Mouse (Mus musculus): Measurements from ENCODE around the gene Pfn3.
A peak's percentile ranks its signal among the peaks of the same experiment; 100 is the strongest.
"Not testable (repeated sequence)": the region's sequence is repeated elsewhere in the genome, so short reads cannot be mapped to it uniquely, and the experiment has no call there.

Pfn3 gene

DNA sequence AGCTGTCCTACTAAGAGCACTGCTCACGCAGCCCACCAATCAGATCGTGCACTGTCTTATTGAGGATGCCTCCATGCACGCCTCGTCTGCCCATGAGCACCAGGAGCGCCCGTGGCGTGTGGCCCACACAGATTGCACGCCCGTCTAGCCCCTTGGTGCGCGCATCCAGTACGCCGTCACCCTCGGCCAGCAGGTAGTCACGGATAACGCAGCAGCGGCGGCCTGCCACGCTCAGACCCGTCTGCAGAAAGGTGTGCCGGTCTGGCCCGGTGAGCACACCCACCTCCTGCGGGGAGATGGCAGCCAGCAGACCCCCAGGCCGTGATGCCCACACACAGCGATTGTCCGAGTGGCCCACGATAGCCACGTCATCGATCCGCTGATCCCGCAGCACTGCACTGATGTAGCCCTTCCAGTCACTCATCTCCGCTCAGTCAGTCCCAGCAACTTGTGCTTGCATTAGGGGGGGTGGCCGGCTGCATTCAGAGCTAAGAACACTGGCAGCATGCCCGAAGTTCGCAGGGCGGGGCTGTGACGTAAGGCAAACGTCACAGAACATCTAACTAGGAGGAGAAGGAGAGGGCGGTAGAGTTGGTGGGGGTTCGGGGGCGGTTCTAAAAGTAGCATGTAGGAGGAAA lies at the start of gene Pfn3:
Gene Pfn3, minus strand, starts transcription at position 490 of the 638 bp plus-strand sequence.
- no peak for DNase-seq (ENCODE audit: low read depth, low spot score)

DNA sequence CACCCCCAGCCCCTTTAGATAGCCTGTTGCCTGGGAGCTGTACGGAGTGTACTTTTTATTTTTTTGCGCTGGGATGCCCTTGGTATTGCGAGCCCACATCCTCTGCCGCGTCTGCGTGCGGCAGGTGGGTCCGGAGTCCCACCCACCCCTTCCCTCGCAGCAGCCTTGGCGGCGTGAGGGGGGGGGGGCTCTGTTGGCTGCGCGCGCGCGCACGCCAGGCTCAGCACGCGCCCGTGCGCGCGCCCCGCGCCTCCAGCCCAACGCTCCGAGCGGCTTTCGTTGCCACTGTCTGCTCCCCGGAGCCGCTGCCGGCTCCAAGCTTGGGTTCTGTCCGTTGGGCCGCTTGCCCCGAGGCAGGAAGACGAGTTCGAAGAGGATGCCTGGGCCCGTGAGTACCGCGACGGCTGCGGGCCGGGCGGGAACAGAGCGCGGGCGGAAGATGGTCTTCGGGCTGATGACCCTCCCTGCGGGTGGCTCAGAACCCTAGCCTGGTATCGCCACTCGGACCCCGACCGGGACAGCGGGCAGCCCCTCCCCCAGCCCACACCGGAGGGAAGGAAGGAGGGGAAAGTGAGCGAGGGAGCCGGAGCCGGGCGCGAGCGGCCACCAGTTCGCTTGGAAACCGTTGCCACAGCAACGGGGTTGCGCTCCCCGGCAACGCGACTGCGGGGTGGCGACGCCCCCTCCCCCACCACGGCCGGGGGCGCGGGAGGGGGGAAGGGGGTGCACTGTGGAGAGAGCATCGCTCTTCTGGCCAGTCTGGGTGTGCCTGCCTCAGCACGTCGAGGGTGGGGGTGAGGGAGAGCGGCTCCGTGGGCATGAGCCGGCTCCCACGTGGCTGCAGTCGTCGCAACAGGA lies 49.2 kb upstream of the Pfn3 start, which contains the start of gene Prr7:
Gene Prr7, plus strand, starts transcription at position 241 of the 858 bp plus-strand sequence.
- no peak for DNase-seq (ENCODE audit: low read depth, low spot score)

DNA sequence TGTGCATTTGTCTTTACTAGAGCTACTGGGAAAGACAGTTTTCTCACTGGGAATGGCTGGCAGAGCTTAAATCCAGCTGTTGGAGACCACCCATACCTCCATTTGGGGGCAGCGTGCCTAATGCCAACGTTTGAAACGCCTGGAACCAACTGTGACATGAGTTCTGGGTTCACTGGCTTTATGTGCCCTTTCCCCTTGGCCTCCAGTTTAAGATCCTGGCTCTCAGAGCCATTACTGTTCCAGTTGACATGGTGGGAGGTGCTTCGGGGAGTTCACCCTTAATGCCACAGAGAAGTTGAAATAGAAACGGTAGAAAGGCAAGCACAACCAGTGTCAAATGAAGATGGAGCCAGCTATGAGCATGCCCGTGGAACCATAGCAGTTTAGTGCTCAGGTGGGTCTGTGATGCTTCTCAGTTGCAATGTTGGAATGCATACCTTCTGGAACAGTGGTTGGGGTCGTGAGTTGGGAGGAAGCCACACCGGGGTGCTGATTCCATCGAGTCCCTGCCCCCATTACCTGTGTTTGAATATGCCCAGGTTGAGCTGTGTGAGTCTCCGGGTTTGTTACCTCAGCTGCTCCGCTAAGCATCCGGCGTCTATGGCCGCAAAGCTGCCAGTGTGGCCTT lies 48.5 kb upstream of the Pfn3 start:
- DNase-seq (ENCODE audit: low read depth, low spot score) = no peak

GRCm38 (mm10) chr13:55462965-55463364 lies 47.9 kb upstream of the Pfn3 start:
- DNase-seq (ENCODE audit: low read depth, low spot score) = no peak

GRCm38 (mm10) chr13:55451785-55452549 lies 36.9 kb upstream of the Pfn3 start:
- no peak for DNase-seq (ENCODE audit: low read depth, low spot score)

DNA sequence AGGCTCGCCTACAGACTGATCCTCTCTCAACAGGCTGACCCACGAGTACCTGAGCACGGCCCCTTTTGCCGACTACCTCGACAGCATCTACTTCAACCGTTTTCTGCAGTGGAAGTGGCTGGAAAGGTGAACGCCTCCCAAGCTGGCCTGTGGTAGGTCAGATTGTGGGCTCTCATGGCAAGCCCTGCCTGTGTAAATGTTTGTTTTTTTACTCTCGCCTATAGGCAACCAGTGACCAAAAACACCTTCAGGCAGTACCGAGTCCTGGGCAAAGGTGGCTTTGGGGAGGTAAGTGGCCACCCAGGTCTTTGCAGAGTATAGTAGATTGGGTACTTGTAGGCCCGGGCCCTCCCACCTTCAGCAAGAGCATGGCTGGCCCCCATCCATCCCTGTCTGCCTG lies 36.3 kb upstream of the Pfn3 start:
- DNase-seq (ENCODE audit: low read depth, low spot score) = no peak

GRCm38 (mm10) chr13:55450511-55450980 lies 35.5 kb upstream of the Pfn3 start:
- DNase-seq (ENCODE audit: low read depth, low spot score) = no peak

- DNase-seq (ENCODE audit: low read depth, low spot score) = no peak
Observed at GRCm38 (mm10) chr13:55449679-55450441, 34.8 kb upstream of the Pfn3 start.

GRCm38 (mm10) chr13:55449205-55449604 lies 34.2 kb upstream of the Pfn3 start:
- no peak for DNase-seq (ENCODE audit: low read depth, low spot score)

- no peak for DNase-seq (ENCODE audit: low read depth, low spot score)
Observed at GRCm38 (mm10) chr13:55448131-55448530, 33.1 kb upstream of the Pfn3 start.

DNA sequence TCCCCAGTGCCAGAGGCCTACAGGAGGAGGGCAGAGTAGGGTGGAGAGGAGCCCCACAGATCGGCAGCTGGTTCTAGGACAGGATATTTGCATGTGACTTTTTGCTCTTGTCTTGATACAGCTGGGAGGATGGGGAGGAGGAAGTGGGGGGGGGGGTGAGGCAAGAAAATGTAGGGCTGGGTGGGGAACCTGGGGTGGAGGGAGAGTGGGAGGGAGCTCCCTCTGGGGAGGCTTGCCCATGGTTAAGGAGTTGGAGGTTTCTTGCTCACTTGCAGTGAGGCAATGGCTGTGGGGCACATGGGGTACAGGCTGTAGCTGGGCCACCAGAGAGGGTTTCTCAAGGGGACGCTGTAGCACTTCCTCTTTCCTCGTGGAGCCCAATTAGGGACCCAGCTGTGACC lies 32.5 kb upstream of the Pfn3 start:
- no peak for DNase-seq (ENCODE audit: low read depth, low spot score)

GRCm38 (mm10) chr13:55446483-55447105 lies 31.6 kb upstream of the Pfn3 start:
- DNase-seq (ENCODE audit: low read depth, low spot score) = no peak

GRCm38 (mm10) chr13:55445361-55446091 lies 30.5 kb upstream of the Pfn3 start:
- no peak for DNase-seq (ENCODE audit: low read depth, low spot score)

- DNase-seq (ENCODE audit: low read depth, low spot score) = peak; percentile 94
Observed at GRCm38 (mm10) chr13:55444937-55445315, 29.9 kb upstream of the Pfn3 start, which contains the start of gene Grk6. Gene Grk6, plus strand, starts transcription at chr13:55445072.

DNA sequence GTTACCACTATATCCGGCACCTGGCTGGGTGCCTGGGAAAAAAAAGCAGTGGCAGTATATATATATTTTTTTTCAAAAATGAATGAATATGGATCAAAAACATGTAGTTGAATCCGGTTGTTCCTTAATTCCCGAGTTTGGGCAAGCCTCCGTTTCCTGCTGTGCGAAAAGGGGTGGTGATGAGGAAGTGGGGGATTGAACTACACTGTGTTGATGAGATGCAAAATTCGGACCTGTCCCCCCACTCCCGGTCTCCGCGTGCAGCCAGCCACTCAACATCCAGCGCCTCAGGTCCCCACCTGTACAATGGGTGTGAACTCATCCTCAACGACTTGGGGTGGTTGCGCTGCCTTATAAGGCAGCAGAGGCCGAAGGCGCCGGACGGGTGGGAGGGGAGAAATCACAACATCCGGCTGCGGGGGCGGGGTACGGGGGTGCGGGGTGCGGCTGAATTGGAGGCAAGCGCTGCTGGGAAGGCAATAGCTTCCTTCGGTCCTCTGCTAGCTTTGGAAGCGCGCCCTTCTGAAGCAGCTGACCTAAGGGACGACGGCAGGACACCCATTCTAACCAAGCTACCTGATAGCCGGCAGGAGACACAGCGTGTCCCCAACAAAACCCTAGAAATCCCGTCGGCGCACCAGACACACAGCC lies 29.4 kb upstream of the Pfn3 start:
- DNase-seq (ENCODE audit: low read depth, low spot score) = no peak

DNA sequence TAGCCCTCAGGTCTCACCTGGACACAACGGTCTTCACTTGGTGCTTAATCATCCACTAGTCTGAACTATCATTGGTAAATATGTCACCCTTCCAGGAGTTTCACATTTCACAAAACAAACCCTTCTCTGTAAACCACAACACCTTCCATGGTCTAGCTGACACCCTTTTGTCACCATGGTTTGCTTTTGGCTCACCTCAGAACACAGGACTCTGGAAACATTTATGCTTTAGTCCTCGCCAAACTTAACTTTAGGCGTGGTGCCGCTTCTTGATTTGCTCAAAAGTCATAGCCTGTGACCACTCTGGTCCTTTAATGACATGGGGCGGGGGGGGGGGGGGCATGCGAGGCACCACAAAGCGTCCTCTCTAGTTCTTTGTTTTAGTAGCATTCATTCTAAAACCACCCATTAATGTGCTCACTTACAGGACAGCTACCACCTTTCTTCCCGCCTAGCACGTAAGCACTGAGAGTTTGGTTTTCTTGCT lies 28.8 kb upstream of the Pfn3 start:
- no peak for DNase-seq (ENCODE audit: low read depth, low spot score)

DNA sequence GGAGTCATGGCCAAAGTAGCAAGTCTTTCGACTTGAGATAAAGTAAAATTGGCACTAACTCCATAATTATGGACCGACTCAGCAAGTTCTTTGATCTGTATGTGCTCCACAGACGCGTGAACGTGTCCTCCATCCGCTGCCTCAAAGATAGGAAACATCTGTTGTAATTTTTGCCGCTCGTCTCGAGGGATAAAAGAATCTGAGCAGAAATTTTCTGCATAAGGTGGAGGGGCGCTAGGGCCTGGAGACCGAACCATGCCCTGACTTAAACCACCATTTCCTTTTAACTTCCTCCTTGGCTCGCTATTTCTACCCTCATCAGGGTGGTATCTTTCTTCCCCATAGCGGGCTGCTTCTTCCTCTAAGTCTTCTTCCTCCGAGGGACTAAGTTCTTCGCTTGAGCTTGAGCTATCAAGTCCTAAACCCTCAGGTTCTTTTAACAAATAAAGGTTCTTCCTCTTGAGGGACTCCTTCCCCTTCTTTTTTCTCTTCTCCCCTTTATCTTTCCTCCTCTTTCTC lies 22.1 kb upstream of the Pfn3 start:
- DNase-seq (ENCODE audit: low read depth, low spot score) = not testable (repeated sequence)

GRCm38 (mm10) chr13:55431889-55432685 lies 17.1 kb upstream of the Pfn3 start:
- no peak for DNase-seq (ENCODE audit: low read depth, low spot score)

Data from retina, adult 2 months (tissue).